Mouse (Mus musculus) E14TG2a.4 (cell line): ENCODE measurements around the gene Ggt5.
A peak's percentile ranks its signal among the peaks of the same experiment; 100 is the strongest.

Experiments used
- H3K27me3 ChIP-seq: 2 replicates; pipeline ENCODE4 v1.6.1; 2014; ENCODE audit warnings: low read length, control low read depth; ENCODE audit not compliant: insufficient read depth
- H3K36me3 ChIP-seq: 2 replicates; pipeline ENCODE4 v1.6.1; 2014; ENCODE audit warnings: low read length, control low read depth; ENCODE audit not compliant: insufficient read depth
- H3K4me1 ChIP-seq: replicated peaks from 2 replicates; pipeline ENCODE4 v1.6.1; 2014; ENCODE audit warnings: low read depth, low read length, control low read depth
- H3K4me3 ChIP-seq: replicated peaks from 2 replicates; pipeline ENCODE4 v1.5.1; 2014; ENCODE audit warnings: mild to moderate bottlenecking, low read length
- H3K9me3 ChIP-seq: 2 replicates; pipeline ENCODE4 v1.6.1; 2014; ENCODE audit warnings: low read length, control low read depth
- CTCF ChIP-seq: conservative IDR thresholded peaks from 2 replicates; pipeline ENCODE4 v1.5.1; 2014; ENCODE audit warnings: low read length
- NANOG ChIP-seq: IDR thresholded peaks from 2 replicates; pipeline ENCODE4 v1.6.1; 2014; ENCODE audit warnings: borderline replicate concordance, low read length, mixed read lengths
- POU5F1 ChIP-seq: IDR thresholded peaks from 2 replicates; pipeline ENCODE4 v1.6.1; 2014; ENCODE audit warnings: low read length, borderline replicate concordance

Ggt5 gene

DNA sequence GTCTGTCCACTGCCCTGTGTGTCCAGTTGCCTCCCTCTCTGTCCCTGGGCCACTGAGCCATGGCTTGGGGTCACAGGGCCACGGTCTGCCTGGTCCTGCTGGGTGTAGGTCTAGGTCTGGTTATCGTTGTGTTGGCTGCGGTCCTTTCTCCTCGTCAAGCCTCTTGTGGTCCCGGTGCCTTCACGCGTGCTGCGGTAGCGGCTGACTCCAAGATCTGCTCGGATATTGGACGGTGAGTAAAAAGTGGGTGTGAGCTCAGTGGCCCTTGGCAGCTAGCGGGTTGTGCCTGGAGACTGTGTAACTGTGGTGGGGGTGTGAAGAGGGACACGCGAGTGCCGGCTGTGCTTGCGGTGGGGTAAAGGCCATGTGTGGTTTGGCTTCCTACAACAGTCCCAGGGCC lies 511 bp downstream of the Ggt5 start:
- H3K4me3 ChIP-seq = no peak overlapping the region
- H3K36me3 ChIP-seq = no peaks in the 10 kb centered on the region
- no peaks in the 10 kb centered on the region for H3K9me3 ChIP-seq
- H3K4me1 ChIP-seq = peaks cover 20% of the 10 kb centered on the region
- H3K27me3 ChIP-seq = peaks cover 3% of the 10 kb centered on the region; the same call in 1 of the 2 replicates
- no peak for TF ChIP-seq POU5F1
- TF ChIP-seq NANOG = no peak
- TF ChIP-seq CTCF = no peak

DNA sequence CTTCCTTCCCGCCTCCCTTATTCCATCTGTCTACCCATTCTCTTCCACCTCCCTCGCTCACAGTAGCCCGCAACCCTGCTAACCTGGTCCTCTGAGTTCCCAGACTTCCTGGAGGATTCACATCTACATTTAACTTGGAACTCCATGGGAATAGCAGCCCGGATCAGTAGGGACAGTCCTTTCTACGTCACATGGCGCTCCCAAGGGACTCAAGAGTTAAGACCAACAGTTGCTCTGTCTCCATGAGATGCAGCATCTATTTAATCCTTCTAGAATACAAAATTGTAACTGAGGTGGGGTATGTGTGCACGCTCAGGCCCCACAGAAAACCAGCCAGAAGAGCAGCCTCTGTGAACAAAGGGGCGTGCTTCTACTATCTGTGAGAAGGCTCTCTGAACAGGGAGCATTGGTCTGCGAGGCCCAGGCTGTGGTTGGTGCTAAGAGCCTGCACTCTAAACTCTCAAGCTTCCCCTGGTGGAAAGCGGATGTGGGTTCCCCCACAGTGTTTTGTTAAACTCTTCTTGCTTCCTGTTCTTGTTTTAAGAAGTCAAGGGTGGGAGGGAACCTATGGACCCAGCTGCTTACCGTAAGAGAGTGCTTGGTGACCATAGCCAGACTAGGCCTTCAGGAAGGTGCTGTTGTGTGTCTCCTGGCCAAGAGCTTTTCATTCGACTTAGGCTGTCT lies 2.2 kb downstream of the Ggt5 start:
- Histone ChIP-seq H3K4me3 (no peak overlapping the region), H3K4me1 (peaks cover 4% of the 10 kb centered on the region)
- TF ChIP-seq NANOG = no peak
- TF ChIP-seq CTCF = no peak
- TF ChIP-seq POU5F1 = no peak

DNA sequence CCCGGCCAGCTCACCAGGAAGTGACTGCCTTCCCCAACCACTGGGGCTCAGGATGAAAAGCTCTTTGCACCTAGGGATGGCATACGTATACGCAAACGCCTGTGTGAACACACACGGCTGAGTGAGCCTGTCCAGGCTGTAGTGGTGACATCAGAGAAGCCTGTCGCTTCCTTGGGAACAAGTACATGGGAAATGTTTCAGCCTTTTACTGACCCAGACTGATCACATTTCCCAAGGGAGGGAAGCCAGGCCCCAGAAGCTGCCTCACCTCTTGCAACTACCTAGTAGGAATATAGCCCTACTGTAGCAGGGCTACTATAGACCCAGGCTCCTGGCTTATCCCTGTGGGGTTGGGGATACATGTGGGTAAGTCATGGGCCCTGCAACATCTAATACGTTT lies 3.4 kb downstream of the Ggt5 start:
- no peak overlapping the region for H3K4me3 ChIP-seq
- no peaks in the 10 kb centered on the region for H3K36me3 ChIP-seq
- H3K9me3 ChIP-seq = peaks cover 8% of the 10 kb centered on the region
- no peaks in the 10 kb centered on the region for H3K27me3 ChIP-seq
- TF ChIP-seq POU5F1 (no peak), NANOG (no peak), CTCF (no peak)
- no peaks in the 10 kb centered on the region for H3K4me1 ChIP-seq

More for the DNA sequence above, 2.2 kb downstream of the Ggt5 start:
- H3K9me3 ChIP-seq = no peaks in the 10 kb centered on the region
- no peaks in the 10 kb centered on the region for H3K36me3 ChIP-seq
- H3K27me3 ChIP-seq = no peaks in the 10 kb centered on the region

DNA sequence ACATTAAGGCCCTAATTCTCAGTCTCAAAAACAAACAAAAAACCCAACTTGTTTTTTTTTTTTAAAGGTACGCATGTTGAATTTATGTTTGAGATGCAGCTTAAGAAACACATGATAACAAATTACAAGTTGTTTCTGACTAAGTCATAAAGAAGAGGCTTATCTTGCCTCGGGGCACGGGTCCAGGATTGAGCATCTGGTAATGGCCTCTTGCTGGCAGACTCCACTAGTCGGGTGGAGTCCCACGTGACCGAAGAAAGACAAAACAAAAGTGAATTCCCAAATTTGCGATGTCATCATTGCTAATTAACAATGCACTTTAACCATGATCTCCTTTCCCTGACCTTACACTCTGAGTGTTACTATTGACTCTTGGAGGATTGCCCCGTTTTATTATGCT lies 6.8 kb downstream of the Ggt5 start:
- no peaks in the 10 kb centered on the region for H3K4me1 ChIP-seq
- H3K4me3 ChIP-seq = no peak overlapping the region
- TF ChIP-seq POU5F1 = no peak
- peaks cover 15% of the 10 kb centered on the region for H3K9me3 ChIP-seq
- no peaks in the 10 kb centered on the region for H3K36me3 ChIP-seq
- no peaks in the 10 kb centered on the region for H3K27me3 ChIP-seq

DNA sequence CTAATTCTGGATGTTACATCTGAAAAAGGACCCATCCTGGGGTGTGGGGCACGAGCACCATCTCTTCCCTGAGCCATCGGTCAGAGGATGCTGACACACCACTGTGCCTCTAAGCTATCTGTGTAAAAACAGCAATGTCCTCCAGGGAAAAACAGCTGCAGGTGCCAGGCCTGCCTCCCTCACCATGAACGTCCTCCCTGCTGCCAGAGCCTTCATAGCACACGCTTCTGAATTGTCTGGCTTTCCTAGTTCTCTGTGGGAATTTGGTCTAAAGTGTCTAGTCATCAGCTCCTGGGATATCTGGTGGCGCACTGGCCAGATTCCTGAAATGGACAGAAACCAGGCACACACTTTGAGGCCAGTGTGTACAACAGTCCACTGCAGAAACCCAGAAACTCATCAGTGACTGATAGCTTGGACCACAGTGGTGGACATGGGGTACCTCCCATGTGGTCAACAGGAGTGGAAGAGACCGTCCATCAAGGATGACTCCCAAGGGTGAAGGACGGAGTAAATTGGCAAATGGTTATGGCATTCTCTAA lies 11.1 kb downstream of the Ggt5 start:
- no peak for TF ChIP-seq CTCF
- no peak for TF ChIP-seq NANOG
- TF ChIP-seq POU5F1 = no peak
- no peak overlapping the region for H3K4me3 ChIP-seq
- no peaks in the 10 kb centered on the region for H3K36me3 ChIP-seq
- H3K27me3 ChIP-seq = peaks cover 28% of the 10 kb centered on the region
- peaks cover 13% of the 10 kb centered on the region for H3K4me1 ChIP-seq
- peaks cover 15% of the 10 kb centered on the region for H3K9me3 ChIP-seq

DNA sequence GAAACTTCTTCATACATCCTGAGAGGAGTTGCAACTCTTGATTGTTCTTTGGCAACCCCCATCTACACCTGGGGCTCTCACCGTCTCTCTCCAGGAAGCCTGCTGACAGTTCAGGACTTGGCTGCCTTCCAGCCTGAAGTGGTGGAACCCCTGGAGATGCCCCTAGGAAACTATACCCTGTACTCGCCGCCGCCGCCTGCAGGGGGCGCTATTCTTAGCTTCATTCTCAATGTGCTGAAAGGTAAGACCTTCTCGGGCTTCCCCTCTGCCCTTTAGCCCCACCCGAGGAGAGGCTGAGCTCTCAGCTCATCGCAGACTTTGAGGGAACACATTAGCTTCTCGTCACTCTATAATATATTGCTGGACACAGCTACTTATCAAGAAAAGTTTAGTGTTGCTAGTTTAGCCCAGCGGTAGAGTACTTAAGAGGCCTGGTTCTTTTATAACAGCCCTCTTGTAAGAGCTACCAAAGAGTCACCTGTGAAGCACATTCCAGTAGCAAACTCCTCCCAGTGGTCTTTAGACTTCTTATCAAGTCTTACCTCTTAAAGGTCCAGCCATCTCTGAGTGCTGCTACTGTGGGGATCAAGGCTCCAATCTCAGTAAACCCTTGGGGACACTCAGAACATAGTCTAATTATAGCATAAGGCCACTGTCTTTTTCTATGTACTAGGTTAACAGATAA lies 16.2 kb downstream of the Ggt5 start:
- no peak overlapping the region for H3K4me3 ChIP-seq
- peaks cover 31% of the 10 kb centered on the region for H3K27me3 ChIP-seq
- TF ChIP-seq CTCF (peak; percentile 69), NANOG (no peak)
- H3K9me3 ChIP-seq = no peaks in the 10 kb centered on the region
- H3K36me3 ChIP-seq = no peaks in the 10 kb centered on the region
- peaks cover 32% of the 10 kb centered on the region for H3K4me1 ChIP-seq

DNA sequence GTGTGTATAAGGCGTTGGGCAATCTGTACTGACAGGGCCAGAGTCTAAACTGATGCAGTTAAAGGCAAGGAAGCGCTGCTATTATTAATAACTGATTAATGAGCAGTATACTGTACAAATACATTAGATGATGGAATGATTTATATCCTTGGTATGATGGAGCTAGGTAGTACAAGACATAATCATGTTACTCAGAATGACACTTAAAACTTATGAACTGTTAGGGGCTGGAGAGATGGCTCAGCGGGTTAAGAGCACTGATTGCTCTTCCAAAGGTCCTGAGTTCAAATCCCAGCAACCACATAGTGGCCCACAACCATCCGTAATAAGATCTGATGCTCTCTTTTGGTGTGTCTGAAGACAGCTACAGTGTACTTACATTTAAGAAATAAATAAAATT lies 18.1 kb downstream of the Ggt5 start:
- TF ChIP-seq NANOG (no peak), CTCF (no peak), POU5F1 (no peak)
- Histone ChIP-seq H3K36me3 (no peaks in the 10 kb centered on the region), H3K4me3 (no peak overlapping the region), H3K9me3 (no peaks in the 10 kb centered on the region), H3K27me3 (peaks cover 33% of the 10 kb centered on the region), H3K4me1 (peaks cover 36% of the 10 kb centered on the region)

DNA sequence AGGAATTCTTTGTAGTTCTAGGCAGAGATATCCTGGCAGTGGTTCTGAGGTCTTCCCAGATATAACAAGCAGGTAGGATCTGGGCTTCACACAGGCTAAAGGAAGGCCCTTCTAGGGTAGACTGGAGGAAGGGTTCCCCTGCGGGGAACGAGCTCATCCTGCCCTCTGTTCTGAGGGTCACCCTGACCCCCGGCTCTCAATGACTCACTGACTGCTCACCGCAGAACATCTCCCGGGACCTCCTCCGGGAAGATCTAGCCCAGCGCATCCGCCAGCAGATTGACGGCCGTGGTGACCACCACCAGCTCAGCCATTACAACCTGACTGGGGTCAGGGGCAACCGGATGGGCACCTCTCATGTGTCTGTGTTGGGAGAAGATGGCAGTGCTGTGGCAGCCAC lies 19.8 kb downstream of the Ggt5 start:
- H3K4me3 ChIP-seq = peak overlapping the region; percentile 46
- H3K4me1 ChIP-seq = peaks cover 29% of the 10 kb centered on the region
- no peak for TF ChIP-seq CTCF
- TF ChIP-seq POU5F1 = no peak
- no peak for TF ChIP-seq NANOG
- no peaks in the 10 kb centered on the region for H3K36me3 ChIP-seq
- H3K27me3 ChIP-seq = peaks cover 18% of the 10 kb centered on the region
- no peaks in the 10 kb centered on the region for H3K9me3 ChIP-seq

DNA sequence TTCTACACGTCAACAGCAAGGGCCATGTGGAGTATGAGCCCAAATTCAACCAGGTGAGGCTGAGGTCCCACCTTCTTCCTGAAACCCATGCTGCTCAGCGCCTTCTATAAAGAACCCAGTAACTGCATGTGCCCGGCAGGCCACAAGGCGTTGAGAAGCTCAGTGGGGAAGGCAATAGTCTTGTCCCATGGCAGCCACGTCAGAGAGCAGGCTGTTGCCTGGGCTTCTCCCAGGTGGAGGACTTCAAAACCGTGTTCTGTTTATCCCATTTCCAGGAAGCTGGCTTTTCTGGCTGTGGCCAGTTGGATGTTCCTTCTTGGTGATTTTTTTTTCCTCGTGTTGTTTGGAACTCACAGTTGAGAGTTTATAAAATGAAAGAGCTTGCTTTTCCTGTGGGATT lies 21.3 kb downstream of the Ggt5 start:
- Histone ChIP-seq H3K27me3 (peaks cover 15% of the 10 kb centered on the region; the same call in 1 of the 2 replicates), H3K36me3 (no peaks in the 10 kb centered on the region), H3K4me1 (peaks cover 21% of the 10 kb centered on the region), H3K9me3 (no peaks in the 10 kb centered on the region), H3K4me3 (no peak overlapping the region)
- no peak for TF ChIP-seq POU5F1
- TF ChIP-seq CTCF = no peak
- no peak for TF ChIP-seq NANOG
